ENCODE assay signal across 18 mouse cellular contexts in the genomic region with DNA sequence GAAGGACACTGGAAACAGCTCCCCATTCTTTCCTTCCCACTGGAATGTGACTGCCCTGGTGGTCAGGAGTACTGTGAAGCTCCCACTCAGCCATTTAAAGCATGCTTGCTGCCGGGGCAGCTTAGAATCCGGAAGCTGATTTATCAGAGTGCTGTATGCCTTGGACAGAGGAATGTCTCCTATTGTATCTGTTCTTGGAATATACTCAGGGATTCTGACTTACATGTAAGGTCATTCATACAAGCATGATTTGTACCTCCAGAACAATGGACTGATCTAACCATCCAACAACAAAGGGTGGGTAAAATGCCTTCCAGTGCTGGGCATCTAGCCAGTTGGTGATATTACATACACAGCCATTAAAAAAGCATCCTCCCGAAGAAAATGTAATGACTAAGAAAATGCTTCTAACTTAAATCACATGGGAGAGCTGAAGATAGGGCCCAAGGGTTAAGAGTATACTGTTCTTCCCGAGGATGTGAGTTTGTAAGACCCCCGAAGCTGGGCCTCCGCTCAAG. TPM values are rescaled to one million over a fixed set of nuclear protein-coding genes. Genes with fewer than 3 reads are reported as not detected.
"Had no signal": no experiment of that assay in that cellular context is flagged by ENCODE, and none has a peak within 500 bp of the region (broad histone marks: within the 10 kb centered on the region; RNA-seq: fewer than 3 reads in every experiment).

No protein-coding gene starts in this region.

- H3K4me1 ChIP-seq: limb, embryonic 12.5 days; liver, embryonic 13.5 days; midbrain, embryonic 13.5 days; stomach, embryonic 15.5 days had no signal

- H3K9ac ChIP-seq: limb, embryonic 12.5 days; liver, embryonic 13.5 days; liver, postnatal 0 days; midbrain, embryonic 13.5 days; stomach, embryonic 15.5 days had no signal

- DNase-seq: kidney, adult 18-20 months; layer of hippocampus, adult 9-11 months; layer of hippocampus, postnatal 36 days; liver; liver, embryonic 13.5 days; liver, postnatal 0 days; right cerebral cortex, postnatal 14 days; thymus, adult 2 months; thymus, postnatal 25 days had no signal

- H3K27me3 ChIP-seq: limb, embryonic 12.5 days; liver, embryonic 13.5 days; midbrain, embryonic 13.5 days; stomach, embryonic 15.5 days had no signal

- H3K36me3 ChIP-seq: limb, embryonic 12.5 days; liver, embryonic 13.5 days; midbrain, embryonic 13.5 days; stomach, embryonic 15.5 days had no signal

- H3K9me3 ChIP-seq: limb, embryonic 12.5 days; liver, embryonic 13.5 days; midbrain, embryonic 13.5 days; stomach, embryonic 15.5 days had no signal

- H3K4me2 ChIP-seq: limb, embryonic 12.5 days; liver, embryonic 13.5 days; midbrain, embryonic 13.5 days; stomach, embryonic 15.5 days had no signal

- H3K4me3 ChIP-seq: limb, embryonic 12.5 days; liver, embryonic 13.5 days; midbrain, embryonic 13.5 days; stomach, embryonic 15.5 days had no signal

- ATAC-seq: liver, postnatal 0 days; midbrain, embryonic 13.5 days had no signal

- H3K27ac ChIP-seq: limb, embryonic 12.5 days; liver, embryonic 13.5 days; midbrain, embryonic 13.5 days; stomach, embryonic 15.5 days had no signal

RNA-seq across cellular contexts. Expression of a gene that starts 50.4 kb away (rescaled TPM):
- polyA plus RNA-seq: intestine, embryonic 14.5 days; large intestine, adult 2 months; limb, embryonic 12.5 days; liver, embryonic 13.5 days; liver, postnatal 0 days; midbrain, embryonic 13.5 days; midbrain, postnatal 0 days; neural tube, embryonic 14.5 days; spleen, adult 2 months; stomach, embryonic 15.5 days; testis, adult 2 months had no signal
